ENCODE assay signal across 20 mouse cellular contexts in the genomic region with DNA sequence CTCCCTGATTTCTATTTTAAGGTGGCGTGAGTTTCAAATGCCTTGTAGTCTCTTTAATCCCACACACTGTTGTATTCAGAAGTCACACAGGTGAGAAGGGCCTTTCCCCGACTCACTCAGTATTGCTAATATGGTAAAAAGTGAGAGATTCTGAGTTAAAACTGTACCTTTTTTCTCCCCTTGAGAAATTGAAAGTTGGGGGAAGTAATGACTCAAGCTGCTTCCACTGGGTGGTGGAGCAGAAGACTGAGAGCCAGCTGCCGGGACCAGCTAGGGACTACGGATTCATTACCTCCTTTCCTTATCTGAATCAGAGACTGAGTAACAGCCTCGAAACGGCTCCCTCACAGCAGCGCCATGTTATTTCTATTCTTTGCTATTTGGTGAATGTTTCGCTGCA.
"Had no signal": no experiment of that assay in that cellular context is flagged by ENCODE, and none has a peak within 500 bp of the region (broad histone marks: within the 10 kb centered on the region; RNA-seq: fewer than 3 reads in every experiment).

No protein-coding gene starts in this region.

- H3K27ac ChIP-seq: kidney, postnatal 0 days; layer of hippocampus, adult 2 months; left cerebral cortex, adult 2 months; liver, embryonic 13.5 days; midbrain, embryonic 12.5 days; midbrain, embryonic 15.5 days; neural tube, embryonic 12.5 days; neural tube, embryonic 15.5 days; stomach, embryonic 15.5 days had no signal

- H3K4me3 ChIP-seq: layer of hippocampus, adult 2 months; left cerebral cortex, adult 2 months; liver, embryonic 13.5 days; midbrain, embryonic 12.5 days; midbrain, embryonic 15.5 days; neural tube, embryonic 12.5 days; neural tube, embryonic 15.5 days; stomach, embryonic 15.5 days had no signal

- H3K4me2 ChIP-seq: liver, embryonic 13.5 days; midbrain, embryonic 12.5 days; midbrain, embryonic 15.5 days; neural tube, embryonic 12.5 days; neural tube, embryonic 15.5 days; stomach, embryonic 15.5 days had no signal

- H3K27me3 ChIP-seq: liver, embryonic 13.5 days; midbrain, embryonic 12.5 days; midbrain, embryonic 15.5 days; neural tube, embryonic 12.5 days; neural tube, embryonic 15.5 days; stomach, embryonic 15.5 days had no signal

- H3K9me3 ChIP-seq: liver, embryonic 13.5 days; midbrain, embryonic 12.5 days; midbrain, embryonic 15.5 days; neural tube, embryonic 12.5 days; neural tube, embryonic 15.5 days; stomach, embryonic 15.5 days had no signal

- H3K9ac ChIP-seq: liver, embryonic 13.5 days; midbrain, embryonic 12.5 days; midbrain, embryonic 15.5 days; neural tube, embryonic 12.5 days; neural tube, embryonic 15.5 days; stomach, embryonic 15.5 days had no signal

- ATAC-seq: midbrain, embryonic 15.5 days had no signal

- DNase-seq: kidney, postnatal 25 days; layer of hippocampus, adult 9-11 months; liver, embryonic 13.5 days; lung, adult 2 months; lung, postnatal 14 days; lung, postnatal 4 days; retina, postnatal 1 day; right cerebral cortex, postnatal 25 days; spleen, adult 18-20 months; thymus, adult 18-20 months; thymus, postnatal 14 days; thymus, postnatal 4 days had no signal

- H3K4me1 ChIP-seq: midbrain, embryonic 12.5 days; neural tube, embryonic 12.5 days; neural tube, embryonic 15.5 days; stomach, embryonic 15.5 days had no signal

- H3K36me3 ChIP-seq: liver, embryonic 13.5 days; midbrain, embryonic 12.5 days; midbrain, embryonic 15.5 days; neural tube, embryonic 12.5 days; neural tube, embryonic 15.5 days; stomach, embryonic 15.5 days had no signal
